In the genomic region with DNA sequence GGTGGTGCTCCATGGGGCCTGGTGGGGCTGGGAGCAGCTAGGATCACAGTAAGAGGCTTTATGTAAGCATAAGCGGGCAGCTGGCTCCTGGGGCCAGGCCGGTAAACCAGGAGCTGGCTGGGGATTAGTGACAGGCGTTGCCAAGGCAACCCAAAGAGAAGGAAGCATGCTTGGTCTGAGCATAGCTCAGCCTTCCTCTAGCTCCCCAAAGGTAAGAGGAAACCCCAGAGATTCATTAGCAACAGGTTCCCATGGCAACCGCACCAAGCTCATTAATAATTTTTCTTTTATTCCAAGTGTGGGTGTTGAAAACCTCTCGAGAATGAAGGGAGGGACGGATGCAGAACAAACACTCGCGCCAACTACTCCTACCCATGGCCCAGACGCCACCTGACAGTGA, we compare ENCODE assay signal across 13 mouse cellular contexts. TPM values are rescaled to one million over a fixed set of nuclear protein-coding genes. Genes with fewer than 3 reads are reported as not detected.
DNase-seq lines count a peak whose midpoint lies in the region; ATAC-seq and TF ChIP-seq lines count a peak whose summit lies in the region.
"Had no signal": no experiment of that assay in that cellular context is flagged by ENCODE, and none has a peak within 500 bp of the region (broad histone marks: within the 10 kb centered on the region; RNA-seq: fewer than 3 reads in every experiment).

No protein-coding gene starts in this region.

- no peak overlapping the region for H3K4me2 ChIP-seq in embryonic facial prominence, embryonic 15.5 days (replicated peaks)
- H3K4me2 ChIP-seq in hindbrain, embryonic 16.5 days (ENCODE audit: low read length): peak overlapping the region; percentile 23; the same call in 1 of the 2 replicates
- peak overlapping the region; percentile 28 for H3K4me2 ChIP-seq in neural tube, embryonic 12.5 days (replicated peaks)

- no peaks in the 10 kb centered on the region for H3K36me3 ChIP-seq in embryonic facial prominence, embryonic 15.5 days
- no peaks in the 10 kb centered on the region; the same call in 1 of the 2 replicates for H3K36me3 ChIP-seq in hindbrain, embryonic 16.5 days (ENCODE audit: control insufficient read depth, insufficient read depth, low read length)
- no peaks in the 10 kb centered on the region for H3K36me3 ChIP-seq in neural tube, embryonic 12.5 days
- H3K36me3 ChIP-seq in kidney, adult 2 months (ENCODE audit: control insufficient read depth, insufficient read depth, low read length): no peaks in the 10 kb centered on the region

- ATAC-seq in embryonic facial prominence, embryonic 15.5 days (ENCODE audit: insufficient number of reproducible peaks, low FRiP score, low TSS enrichment, low read depth): peak; percentile 55
- peak; percentile 59 for ATAC-seq in hindbrain, embryonic 16.5 days
- ATAC-seq in neural tube, embryonic 12.5 days (ENCODE audit: low FRiP score, low read depth): no peak

- H3K4me3 ChIP-seq in embryonic facial prominence, embryonic 15.5 days (replicated peaks): no peak overlapping the region
- no peak overlapping the region for H3K4me3 ChIP-seq in hindbrain, embryonic 16.5 days (ENCODE audit: low read length)
- no peak overlapping the region for H3K4me3 ChIP-seq in neural tube, embryonic 12.5 days
- no peak overlapping the region for H3K4me3 ChIP-seq in kidney, adult 2 months (ENCODE audit: insufficient read depth, low read depth, low read length)
- H3K4me3 ChIP-seq: heart, embryonic 10.5 days had no signal

- no peak for TF ChIP-seq POLR2A in kidney, adult 2 months (IDR thresholded peaks at IDR 0.05; ENCODE audit: low read depth, low read length)

- H3K9ac ChIP-seq in embryonic facial prominence, embryonic 15.5 days: no peak overlapping the region
- no peak overlapping the region for H3K9ac ChIP-seq in hindbrain, embryonic 16.5 days (ENCODE audit: low read depth, low read length)
- no peak overlapping the region for H3K9ac ChIP-seq in neural tube, embryonic 12.5 days

- H3K27ac ChIP-seq in embryonic facial prominence, embryonic 15.5 days (replicated peaks): no peak overlapping the region; the same call in 1 of the 2 replicates
- H3K27ac ChIP-seq in hindbrain, embryonic 16.5 days (ENCODE audit: low read depth, low read length): peak overlapping the region; percentile 55; the same call in 1 of the 2 replicates
- no peak overlapping the region for H3K27ac ChIP-seq in neural tube, embryonic 12.5 days
- no peak overlapping the region for H3K27ac ChIP-seq in kidney, adult 2 months (ENCODE audit: insufficient read depth, low read depth, low read length)
- H3K27ac ChIP-seq: heart, embryonic 10.5 days had no signal

- 42% methylated on average over 9 of the region's 9 CpGs for WGBS in embryonic facial prominence, embryonic 15.5 days
- 24% methylated on average over 9 of the region's 9 CpGs for WGBS in hindbrain, embryonic 16.5 days
- 31% methylated on average over 9 of the region's 9 CpGs for WGBS in neural tube, embryonic 12.5 days
- 63% methylated on average over 9 of the region's 9 CpGs for WGBS in kidney, adult 2 months

- H3K27me3 ChIP-seq in embryonic facial prominence, embryonic 15.5 days: no peaks in the 10 kb centered on the region
- no peaks in the 10 kb centered on the region for H3K27me3 ChIP-seq in hindbrain, embryonic 16.5 days (replicated peaks; ENCODE audit: control insufficient read depth, insufficient read depth, low read length)
- H3K27me3 ChIP-seq in neural tube, embryonic 12.5 days (replicated peaks): no peaks in the 10 kb centered on the region
- H3K27me3 ChIP-seq in kidney, adult 2 months (replicated peaks; ENCODE audit: control insufficient read depth, insufficient read depth, low read length): no peaks in the 10 kb centered on the region

- peaks cover 34% of the 10 kb centered on the region for H3K4me1 ChIP-seq in embryonic facial prominence, embryonic 15.5 days
- peaks cover 48% of the 10 kb centered on the region for H3K4me1 ChIP-seq in hindbrain, embryonic 16.5 days (ENCODE audit: control insufficient read depth, insufficient read depth, low read depth, low read length)
- H3K4me1 ChIP-seq in neural tube, embryonic 12.5 days: peaks cover 56% of the 10 kb centered on the region
- H3K4me1 ChIP-seq in kidney, adult 2 months (ENCODE audit: control insufficient read depth, insufficient read depth, low read length): 0 out of 2 replicates have a peak, but pooled peaks cover 3% of the 10 kb centered on the region

- no peaks in the 10 kb centered on the region for H3K9me3 ChIP-seq in embryonic facial prominence, embryonic 15.5 days (replicated peaks)
- H3K9me3 ChIP-seq in hindbrain, embryonic 16.5 days (ENCODE audit: control insufficient read depth, low read length): no peaks in the 10 kb centered on the region
- H3K9me3 ChIP-seq in neural tube, embryonic 12.5 days: no peaks in the 10 kb centered on the region
- H3K9me3 ChIP-seq: heart, embryonic 10.5 days had no signal

- TF ChIP-seq CTCF in kidney, adult 2 months (conservative IDR thresholded peaks at IDR 0.05; ENCODE audit: insufficient read depth, insufficient read length, low read depth, low read length): no peak

- DNase-seq in layer of hippocampus, adult 8-10 months (ENCODE audit: low spot score in 2 of 2): peak; percentile 65 to 68
- DNase-seq in layer of hippocampus, postnatal 10 days (ENCODE audit: low spot score in 2 of 2): no peak
- DNase-seq in thymus, postnatal 10 days (ENCODE audit: low spot score in 2 of 2): no peak
- DNase-seq in kidney, adult 2 months: no peak
- no peak for DNase-seq in thymus, postnatal 14 days
- DNase-seq: kidney, adult 11 months; lung, postnatal 14 days had no signal

RNA-seq across cellular contexts. Expression of a gene that starts 14.7 kb away (rescaled TPM):
- total RNA-seq in layer of hippocampus, adult 8-10 months (2022): 100 to 1,000 TPM in 2 of 4 experiments, 10 to 100 TPM in 2; 92.8 to 120 (median 105) TPM
- 100 to 1,000 TPM in 1 of 2 experiments, 10 to 100 TPM in 1; 91.4 to 104 TPM for total RNA-seq in layer of hippocampus, postnatal 10 days (2021)
- polyA plus RNA-seq in embryonic facial prominence, embryonic 15.5 days (2015; fragmentation: Nextera tagmentation; extraction: Ambion mirVana): 4.3 and 5.7 TPM in 2 replicates
- 5.9 and 6.2 TPM in 2 replicates for polyA plus RNA-seq in hindbrain, embryonic 16.5 days (2015; fragmentation: Nextera tagmentation; extraction: Ambion mirVana)
- 13.0 and 15.2 TPM in 2 replicates for polyA plus RNA-seq in neural tube, embryonic 12.5 days (2016; fragmentation: Nextera tagmentation; extraction: Ambion mirVana)
- polyA plus RNA-seq in kidney, adult 2 months (2012; rRNA removed): 0.44 and 1.3 TPM in 2 replicates

RNA-seq across cellular contexts. Expression of a gene that starts 35.5 kb away (rescaled TPM):
- total RNA-seq in layer of hippocampus, adult 8-10 months (2022): 1 to 10 TPM in 3 of 4 experiments, under 1 TPM in 1; 0.96 to 1.8 (median 1.2) TPM
- 1 to 10 TPM; 1.3 to 3.1 TPM for total RNA-seq in layer of hippocampus, postnatal 10 days (2021)
- 3.5 and 6.2 TPM in 2 replicates for polyA plus RNA-seq in embryonic facial prominence, embryonic 15.5 days (2015; fragmentation: Nextera tagmentation; extraction: Ambion mirVana)
- 1.4 and 1.9 TPM in 2 replicates for polyA plus RNA-seq in hindbrain, embryonic 16.5 days (2015; fragmentation: Nextera tagmentation; extraction: Ambion mirVana)
- polyA plus RNA-seq in neural tube, embryonic 12.5 days (2016; fragmentation: Nextera tagmentation; extraction: Ambion mirVana): 0.38 and 0.51 TPM in 2 replicates
- 0.07 and 0.08 TPM in 2 replicates for polyA plus RNA-seq in kidney, adult 2 months (2012; rRNA removed)
- polyA plus RNA-seq: stomach, embryonic 14.5 days had no signal

RNA-seq across cellular contexts. Expression of a gene that starts 49.9 kb away (rescaled TPM):
- total RNA-seq in layer of hippocampus, adult 8-10 months (2022): under 1 TPM in 1 of 4 experiments, not detected in 3; 0.47 TPM
- not detected for total RNA-seq in layer of hippocampus, postnatal 10 days (2021)
- polyA plus RNA-seq in embryonic facial prominence, embryonic 15.5 days (2015; fragmentation: Nextera tagmentation; extraction: Ambion mirVana): 10.3 and 10.9 TPM in 2 replicates
- polyA plus RNA-seq in hindbrain, embryonic 16.5 days (2015; fragmentation: Nextera tagmentation; extraction: Ambion mirVana): 0.43 and 0.55 TPM in 2 replicates
- polyA plus RNA-seq in neural tube, embryonic 12.5 days (2016; fragmentation: Nextera tagmentation; extraction: Ambion mirVana): 0.31 and 0.43 TPM in 2 replicates
- polyA plus RNA-seq in kidney, adult 2 months (2012; rRNA removed): 0.12 TPM in 1 of 2 replicates, not detected in the other
- total RNA-seq: left cerebral cortex, postnatal 10 days had no signal

RNA-seq across cellular contexts. Expression of a gene that starts 52.8 kb away (rescaled TPM):
- total RNA-seq in layer of hippocampus, adult 8-10 months (2022): 1 to 10 TPM in 1 of 4 experiments, under 1 TPM in 3; 0.31 to 1.0 (median 0.59) TPM
- total RNA-seq in layer of hippocampus, postnatal 10 days (2021): 1 to 10 TPM in 1 of 2 experiments, under 1 TPM in 1; 0.42 to 1.0 TPM
- polyA plus RNA-seq in embryonic facial prominence, embryonic 15.5 days (2015; fragmentation: Nextera tagmentation; extraction: Ambion mirVana): 167 and 237 TPM in 2 replicates
- 0.19 and 2.1 TPM in 2 replicates for polyA plus RNA-seq in hindbrain, embryonic 16.5 days (2015; fragmentation: Nextera tagmentation; extraction: Ambion mirVana)
- not detected in 2 replicates for polyA plus RNA-seq in neural tube, embryonic 12.5 days (2016; fragmentation: Nextera tagmentation; extraction: Ambion mirVana)
- 1.8 and 2.4 TPM in 2 replicates for polyA plus RNA-seq in kidney, adult 2 months (2012; rRNA removed)
- polyA plus RNA-seq: heart, embryonic 10.5 days had no signal

Comparison
In these comparisons a context has a peak if more than half of its experiments do, and no peak if none do; other contexts are left out.
1. DNase-seq: peak in layer of hippocampus, adult 8-10 months (2 of 2); none in layer of hippocampus, postnatal 10 days (0 of 2), thymus, postnatal 10 days (0 of 2), kidney, adult 2 months (single experiment) and thymus, postnatal 14 days (single experiment).